Mouse (Mus musculus): ENCODE data around the gene Dnaja2.

The Dnaja2 gene

GRCm38 (mm10) chr8:85555181-85556145 lies at the start of gene Dnaja2:
Gene Dnaja2, minus strand, starts transcription at chr8:85555344.
- DNase-seq (ENCODE audit: low spot score in 2 of 2), result peak; percentile 90 to 95

GRCm38 (mm10) chr8:85604201-85604600 lies 49.1 kb upstream of the Dnaja2 start:
- DNase-seq (ENCODE audit: low spot score in 2 of 2), result no peak

GRCm38 (mm10) chr8:85603203-85603895 lies 48.2 kb upstream of the Dnaja2 start:
- peak; percentile 48 to 69 for DNase-seq (ENCODE audit: low spot score in 2 of 2)

DNA sequence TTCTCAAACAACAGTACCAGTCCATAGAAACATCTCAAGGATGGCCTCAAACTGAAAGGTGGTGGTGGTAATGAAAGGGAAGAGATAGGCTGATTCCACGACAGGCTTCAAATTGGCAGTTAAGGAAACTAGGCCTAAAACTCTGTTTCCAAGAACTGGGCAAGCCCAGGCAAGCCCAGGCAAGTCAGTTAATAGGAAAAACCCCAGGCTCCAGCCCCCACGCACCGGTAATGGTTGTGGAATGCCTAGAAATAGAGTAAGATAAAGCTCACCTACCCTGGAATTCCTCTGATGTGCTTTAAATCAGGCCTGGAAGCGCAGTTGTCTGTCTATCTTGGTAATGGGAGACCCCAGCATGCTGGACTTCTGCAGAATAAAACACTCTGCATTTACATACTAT lies 47.6 kb upstream of the Dnaja2 start:
- DNase-seq (ENCODE audit: low spot score in 2 of 2), result no peak

DNA sequence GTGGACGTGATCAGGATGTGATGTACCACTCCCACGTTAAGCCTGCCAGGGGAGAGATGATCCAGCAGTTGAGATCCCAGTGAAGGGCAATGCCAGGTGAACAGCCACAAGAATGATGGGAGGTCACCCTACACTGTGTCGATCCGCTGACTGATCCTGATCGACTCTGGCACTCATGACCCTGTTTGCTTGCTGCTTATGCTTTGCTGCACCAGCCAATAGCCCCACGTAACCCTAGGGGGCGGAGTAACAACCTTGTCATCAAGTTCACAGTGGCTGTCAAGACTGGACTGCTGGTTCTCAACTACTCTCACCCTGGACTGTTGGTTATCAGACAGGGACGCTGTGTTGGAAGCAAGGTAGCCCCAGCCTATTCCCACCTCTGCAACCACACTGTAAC lies 46.6 kb upstream of the Dnaja2 start:
- DNase-seq (ENCODE audit: low spot score in 2 of 2), result no peak

DNA sequence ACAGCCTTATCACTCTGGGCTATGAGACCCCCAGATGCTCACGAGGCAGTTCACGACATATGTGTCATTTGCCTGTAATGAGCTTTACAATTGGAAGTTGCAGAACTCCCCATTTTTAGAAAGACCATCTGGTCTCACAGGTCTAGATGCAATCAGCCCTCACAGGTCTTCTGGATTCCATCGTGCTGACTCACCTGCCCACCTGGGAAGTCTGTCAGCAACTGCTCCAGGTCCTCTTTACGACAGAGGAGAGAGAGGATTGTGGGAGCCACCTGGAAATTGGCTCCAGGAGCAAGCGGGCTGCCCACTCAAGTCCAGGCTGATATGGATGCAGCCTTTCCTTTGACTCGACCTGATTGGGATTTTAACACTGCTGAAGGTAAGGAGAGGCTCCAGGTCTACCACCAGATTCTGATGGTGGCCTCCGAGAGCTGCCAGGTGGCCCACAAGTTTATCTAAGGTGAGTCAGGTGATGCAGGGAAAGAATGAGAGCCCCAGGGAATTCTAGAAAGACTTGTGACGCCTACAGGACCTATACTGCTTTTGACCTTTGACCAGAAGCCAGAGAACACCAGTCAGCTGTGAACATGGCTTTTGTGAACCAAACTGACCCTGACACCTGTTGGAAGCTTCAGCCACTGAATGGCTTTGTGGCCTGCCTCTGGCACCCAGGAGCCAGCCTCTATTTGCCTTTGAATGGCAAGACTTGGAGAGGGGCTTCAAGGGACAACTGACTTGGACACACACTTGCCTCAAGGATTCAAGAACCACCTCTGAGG lies 42.5 kb upstream of the Dnaja2 start:
- no peak for DNase-seq (ENCODE audit: low spot score in 2 of 2)

- peak in 1 of 2 experiments; percentile 3 for DNase-seq (ENCODE audit: low spot score in 2 of 2)
These were observed 40.2 kb upstream of the Dnaja2 start for GRCm38 (mm10) chr8:85595391-85595790.

- no peak for DNase-seq (ENCODE audit: low spot score in 2 of 2)
These were observed 39.8 kb upstream of the Dnaja2 start for GRCm38 (mm10) chr8:85594983-85595382.

- no peak for DNase-seq (ENCODE audit: low spot score in 2 of 2)
These were observed 38.2 kb upstream of the Dnaja2 start for GRCm38 (mm10) chr8:85593324-85593723.

- no peak for DNase-seq (ENCODE audit: low spot score in 2 of 2)
These were observed 36.4 kb upstream of the Dnaja2 start for GRCm38 (mm10) chr8:85591532-85591931.

DNA sequence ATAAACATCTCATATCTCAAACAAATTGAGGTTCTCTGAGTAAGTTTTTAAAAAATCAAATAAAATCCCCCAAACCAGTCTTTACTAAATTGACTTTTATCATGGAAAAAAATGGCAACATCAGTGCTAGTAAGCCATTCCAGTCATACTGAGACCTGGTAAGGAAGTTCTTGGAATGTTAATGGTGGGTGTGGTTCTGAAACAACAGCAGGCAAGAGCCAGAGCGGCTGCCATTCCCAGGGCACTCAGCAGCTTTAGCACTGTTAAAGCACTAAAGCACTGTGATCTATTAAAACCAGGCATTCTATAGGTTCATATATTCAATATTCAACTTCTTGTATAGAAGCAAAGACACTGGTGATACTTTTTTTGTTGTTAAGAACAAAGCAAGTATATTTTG lies 35.1 kb upstream of the Dnaja2 start:
- no peak for DNase-seq (ENCODE audit: low spot score in 2 of 2)

- no peak for DNase-seq (ENCODE audit: low spot score in 2 of 2)
These were observed 33.5 kb upstream of the Dnaja2 start for GRCm38 (mm10) chr8:85588596-85588995.

GRCm38 (mm10) chr8:85577666-85578065 lies 22.5 kb upstream of the Dnaja2 start:
- no peak for DNase-seq (ENCODE audit: low spot score in 2 of 2)

GRCm38 (mm10) chr8:85573972-85574496 lies 18.9 kb upstream of the Dnaja2 start:
- DNase-seq (ENCODE audit: low spot score in 2 of 2), result no peak

DNA sequence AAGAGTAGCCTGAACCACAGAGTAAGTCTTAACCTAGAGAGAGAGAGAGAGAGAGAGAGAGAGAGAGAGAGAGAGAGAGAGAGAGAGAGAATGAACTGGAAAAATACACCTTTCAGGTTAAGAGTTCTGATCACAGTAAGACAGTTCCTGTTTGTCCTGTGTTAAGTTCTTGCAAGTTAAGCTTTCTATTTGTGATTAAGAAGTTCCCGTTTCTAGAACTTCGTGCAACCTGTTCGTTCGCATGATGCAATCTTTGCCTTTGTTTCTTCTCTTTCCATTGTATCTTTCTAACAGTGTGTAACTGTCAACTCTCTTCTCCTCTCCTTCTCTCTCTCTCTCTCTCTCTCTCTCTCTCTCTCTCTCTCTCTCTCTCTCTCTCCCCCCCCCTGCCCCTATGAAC lies 15.3 kb upstream of the Dnaja2 start:
- DNase-seq (ENCODE audit: low spot score in 2 of 2), result no peak

- no peak for DNase-seq (ENCODE audit: low spot score in 2 of 2)
These were observed 12.7 kb upstream of the Dnaja2 start for GRCm38 (mm10) chr8:85567801-85568200.

DNA sequence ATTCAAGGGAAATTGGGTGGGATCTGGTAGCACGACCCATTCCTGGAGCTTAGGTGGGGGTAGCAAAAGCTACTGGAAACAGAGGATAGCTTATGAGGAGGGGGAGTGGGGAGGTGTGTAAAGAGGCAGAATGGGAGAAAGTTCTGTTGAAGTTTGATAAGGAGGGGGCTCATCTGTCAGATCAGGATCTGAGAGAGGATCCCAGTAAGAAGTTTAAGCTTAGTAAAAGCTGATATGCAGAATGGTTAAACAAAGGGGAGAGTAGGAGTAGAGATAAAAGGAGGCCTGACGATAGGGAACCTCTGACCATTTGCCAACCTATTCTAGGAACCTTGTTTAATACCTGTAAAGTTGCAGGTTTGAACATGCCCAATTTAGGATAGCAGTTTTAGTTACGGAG lies 10.0 kb upstream of the Dnaja2 start:
- no peak for DNase-seq (ENCODE audit: low spot score in 2 of 2)

DNA sequence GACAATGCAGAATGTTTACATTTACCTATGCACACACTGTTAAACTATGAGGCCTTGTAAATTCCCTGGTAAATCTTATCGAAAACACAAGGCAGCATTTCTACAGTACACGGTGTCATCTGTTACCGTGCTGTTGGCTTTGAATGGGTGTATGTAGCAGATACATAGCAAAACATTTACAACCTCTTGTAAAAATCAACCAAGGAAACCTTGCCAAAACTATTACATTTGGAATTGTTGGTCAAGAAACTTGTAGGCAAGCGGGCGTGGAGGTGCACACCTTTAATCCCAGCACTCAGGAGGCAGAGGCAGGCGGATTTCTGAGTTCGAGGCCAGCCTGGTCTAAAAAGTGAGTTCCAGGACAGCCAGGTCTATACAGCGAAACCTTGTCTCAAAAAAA lies 8.2 kb upstream of the Dnaja2 start:
- no peak for DNase-seq (ENCODE audit: low spot score in 2 of 2)

GRCm38 (mm10) chr8:85559966-85560365 lies 4.8 kb upstream of the Dnaja2 start:
- DNase-seq (ENCODE audit: low spot score in 2 of 2), result no peak

DNA sequence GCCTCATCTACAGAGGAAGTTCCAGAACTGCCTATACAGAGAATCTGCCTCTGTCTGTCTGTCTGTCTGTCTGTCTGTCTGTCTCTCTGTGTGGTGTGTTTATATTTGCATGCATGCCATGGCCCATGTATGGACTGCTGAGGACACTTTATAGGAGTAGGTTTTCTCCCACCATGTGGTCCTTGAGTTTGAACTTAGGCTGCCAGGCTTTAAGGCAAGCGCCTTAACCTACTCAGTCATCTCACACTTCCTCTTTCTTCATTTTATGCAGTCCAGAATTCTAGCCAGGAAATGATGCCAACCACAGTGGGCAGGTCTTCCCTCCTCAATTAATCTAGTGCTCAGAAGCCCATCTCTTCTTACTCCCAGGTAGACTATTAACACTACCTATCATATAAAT lies 4.1 kb upstream of the Dnaja2 start:
- DNase-seq (ENCODE audit: low spot score in 2 of 2), result no peak

GRCm38 (mm10) chr8:85557601-85557986 lies 2.5 kb upstream of the Dnaja2 start:
- no peak for DNase-seq (ENCODE audit: low spot score in 2 of 2)

Data from cerebellum, postnatal 4 days (tissue).